Mouse (Mus musculus) erythroblast, embryonic 14.5 days (primary cell): ENCODE results near the gene Tlcd1.

ENCODE experiments used
- GATA1 ChIP-seq: IDR thresholded peaks from 2 replicates; pipeline ENCODE4 v1.6.1; 2012; ENCODE audit warnings: low read length, inconsistent platforms, mixed read lengths
- TAL1 ChIP-seq: IDR thresholded peaks from 3 replicates; pipeline ENCODE4 v1.6.1; 2012; ENCODE audit warnings: low read length, inconsistent platforms, mixed read lengths

DNA sequence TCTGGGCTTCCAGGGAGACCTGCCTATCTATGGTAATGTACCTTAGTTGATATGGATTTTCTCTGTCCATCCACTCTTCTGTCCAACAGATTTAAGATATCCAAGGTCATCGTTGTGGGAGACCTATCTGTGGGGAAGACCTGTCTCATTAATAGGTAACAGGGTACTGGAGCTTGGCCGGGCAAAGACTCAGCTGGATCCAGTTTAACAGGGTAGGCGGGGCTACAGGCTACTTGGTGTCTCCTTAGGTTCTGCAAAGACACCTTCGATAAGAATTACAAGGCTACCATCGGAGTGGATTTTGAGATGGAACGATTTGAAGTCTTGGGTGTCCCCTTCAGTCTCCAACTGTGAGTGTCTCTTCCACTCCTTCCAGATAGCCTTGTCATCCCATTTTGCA, 13.5 kb downstream of the Tlcd1 start:
- no peak for TF ChIP-seq GATA1
- TF ChIP-seq TAL1 = no peak
